Mouse (Mus musculus): Measurements from ENCODE around the gene Zfp277.

DNA sequence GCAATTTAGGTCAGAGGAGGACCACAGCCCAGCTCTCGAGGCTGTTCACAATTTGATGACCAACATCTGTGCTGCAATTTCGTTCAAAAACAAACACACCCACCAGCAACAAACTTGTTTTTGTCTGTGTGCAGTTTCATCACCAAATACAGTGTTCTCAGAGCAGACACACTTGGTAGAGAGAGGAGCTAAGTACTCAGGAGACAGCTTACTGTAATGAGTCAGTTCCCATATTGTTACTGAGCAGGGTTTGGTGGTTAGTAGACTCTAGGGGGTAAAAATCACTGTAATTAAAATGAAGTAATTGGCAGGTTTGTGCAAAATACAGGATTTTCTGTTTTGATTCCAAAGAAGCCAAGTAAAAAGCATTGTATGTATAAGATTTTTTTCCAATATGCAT lies 28.0 kb upstream of the Zfp277 start:
- TF ChIP-seq CTCF (IDR thresholded peaks at IDR 0.05; ENCODE audit: low read depth) (no peak), EP300 (IDR thresholded peaks at IDR 0.05; ENCODE audit: low read depth) (no peak)

Data from liver, postnatal 0 days (tissue).